Comparison of ENCODE assay signal across 8 mouse cellular contexts in the genomic region with DNA sequence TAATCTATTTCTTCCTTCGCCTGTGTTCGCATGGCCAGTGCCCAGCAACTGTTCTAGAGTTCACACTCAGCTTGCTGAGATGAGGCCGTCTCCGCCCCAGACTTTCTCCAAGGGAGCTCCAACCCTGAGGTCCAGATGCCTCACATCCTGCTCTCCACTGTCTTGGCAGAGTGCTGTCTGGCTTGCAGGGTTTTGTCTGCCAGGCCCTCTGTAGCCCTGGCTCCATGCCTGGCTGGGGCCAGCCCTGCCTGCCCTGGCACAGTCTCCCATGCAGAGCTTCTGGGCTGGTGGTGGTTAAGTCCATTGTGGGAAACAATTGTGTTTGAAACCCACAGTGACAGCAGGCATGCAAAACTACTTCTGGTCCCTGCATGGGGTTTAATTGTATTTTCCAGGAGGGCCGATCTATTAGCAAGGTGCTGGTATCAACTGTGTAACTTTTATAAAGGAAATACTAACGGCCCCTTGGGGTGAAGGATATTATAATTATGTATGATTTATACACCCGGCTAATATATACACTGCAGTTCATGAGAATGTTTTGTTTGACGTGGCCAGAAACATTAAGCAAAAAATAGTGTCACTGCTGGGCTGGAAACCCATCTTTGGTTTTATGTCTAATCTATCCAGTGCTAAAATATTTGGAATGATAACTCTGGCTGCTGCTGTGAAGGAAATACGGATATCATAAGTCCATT.
DNase-seq lines count a peak whose midpoint lies in the region; ATAC-seq lines count a peak whose summit lies in the region.

No protein-coding gene starts in this region.

- DNase-seq in frontal cortex, postnatal 10 days (ENCODE audit: low spot score in 2 of 2): peak; percentile 31 to 32
- peak; percentile 12 for DNase-seq in right cerebral cortex, postnatal 14 days
- no peak for DNase-seq in right cerebral cortex, postnatal 36 days (ENCODE audit: low spot score in 2 of 2)
- DNase-seq in heart, adult 8-10 months (ENCODE audit: low spot score): peak; percentile 19
- peak; percentile 9 for DNase-seq in ovary, postnatal 10 days (ENCODE audit: low spot score)
- DNase-seq in c-Kit-positive CD71-positive TER-119-positive erythroid progenitor cells, embryonic 14.5 days (ENCODE audit: low spot score): no peak

- ATAC-seq in frontal cortex, adult (ENCODE audit: low TSS enrichment): no peak
- ATAC-seq in erythroid progenitor cell, adult 5-6 weeks (replicated peaks; ENCODE audit: low FRiP score, poor library complexity, severe bottlenecking): no peak

Comparison
In these comparisons a context has a peak if more than half of its experiments do, and no peak if none do; other contexts are left out.
1. DNase-seq: peak in frontal cortex, postnatal 10 days (2 of 2), right cerebral cortex, postnatal 14 days (single experiment), heart, adult 8-10 months (single experiment) and ovary, postnatal 10 days (single experiment); none in right cerebral cortex, postnatal 36 days (0 of 2) and c-Kit-positive CD71-positive TER-119-positive erythroid progenitor cells, embryonic 14.5 days (single experiment).